16 mouse cellular contexts compared by ENCODE assay signal in genomic region chr12:102553705-102554275, GRCm38 (mm10). TPM values are rescaled to one million over a fixed set of nuclear protein-coding genes. Genes with fewer than 3 reads are reported as not detected.
DNase-seq lines count a peak whose midpoint lies in the region; ATAC-seq lines count a peak whose summit lies in the region.
"Had no signal": no experiment of that assay in that cellular context is flagged by ENCODE, and none has a peak within 500 bp of the region (broad histone marks: within the 10 kb centered on the region; RNA-seq: fewer than 3 reads in every experiment).

No protein-coding gene starts in this region.

- H3K27me3 ChIP-seq in forebrain, embryonic 12.5 days = peaks cover 29% of the 10 kb centered on the region
- H3K27me3 ChIP-seq in hindbrain, embryonic 14.5 days (ENCODE audit: control insufficient read depth, insufficient read depth, low read length) = no peaks in the 10 kb centered on the region
- 0 out of 2 replicates have a peak, but pooled peaks cover 7% of the 10 kb centered on the region for H3K27me3 ChIP-seq in neural tube, embryonic 12.5 days (replicated peaks)

- H3K9ac ChIP-seq in forebrain, embryonic 12.5 days = no peak overlapping the region
- H3K9ac ChIP-seq in hindbrain, embryonic 14.5 days = no peak overlapping the region
- H3K9ac ChIP-seq in neural tube, embryonic 12.5 days = no peak overlapping the region
- H3K9ac ChIP-seq: embryonic facial prominence, embryonic 15.5 days had no signal

- ATAC-seq in forebrain, embryonic 12.5 days (ENCODE audit: low FRiP score) = no peak
- no peak for ATAC-seq in hindbrain, embryonic 14.5 days (ENCODE audit: low FRiP score)
- 0 out of 2 replicates have a peak, but pooled peaks have one; percentile 3 for ATAC-seq in neural tube, embryonic 12.5 days (ENCODE audit: low FRiP score, low read depth)
- no peak for ATAC-seq in megakaryocyte-erythroid progenitor cell, adult 5-6 weeks (replicated peaks; ENCODE audit: low FRiP score, low TSS enrichment, poor library complexity, severe bottlenecking)

- H3K4me3 ChIP-seq in forebrain, embryonic 12.5 days (replicated peaks) = no peak overlapping the region
- H3K4me3 ChIP-seq in hindbrain, embryonic 14.5 days (replicated peaks; ENCODE audit: low read length) = peak overlapping the region; percentile 81; the same call in 1 of the 2 replicates
- peak overlapping the region; percentile 58; the same call in 1 of the 2 replicates for H3K4me3 ChIP-seq in neural tube, embryonic 12.5 days
- H3K4me3 ChIP-seq: gastrocnemius, adult 2 months; myocyte had no signal

- H3K27ac ChIP-seq in forebrain, embryonic 12.5 days = no peak overlapping the region
- no peak overlapping the region for H3K27ac ChIP-seq in hindbrain, embryonic 14.5 days
- no peak overlapping the region for H3K27ac ChIP-seq in neural tube, embryonic 12.5 days
- H3K27ac ChIP-seq: embryonic facial prominence, embryonic 15.5 days; gastrocnemius, adult 2 months had no signal

- H3K4me1 ChIP-seq in forebrain, embryonic 12.5 days = peaks cover 30% of the 10 kb centered on the region
- peaks cover 21% of the 10 kb centered on the region for H3K4me1 ChIP-seq in hindbrain, embryonic 14.5 days (replicated peaks; ENCODE audit: control insufficient read depth, insufficient read depth, low read length)
- peaks cover 20% of the 10 kb centered on the region for H3K4me1 ChIP-seq in neural tube, embryonic 12.5 days

- H3K9me3 ChIP-seq in forebrain, embryonic 12.5 days = no peaks in the 10 kb centered on the region
- H3K9me3 ChIP-seq in hindbrain, embryonic 14.5 days (ENCODE audit: control insufficient read depth, low read length) = no peaks in the 10 kb centered on the region
- no peaks in the 10 kb centered on the region for H3K9me3 ChIP-seq in neural tube, embryonic 12.5 days
- H3K9me3 ChIP-seq: embryonic facial prominence, embryonic 15.5 days had no signal

- DNase-seq in layer of hippocampus, adult 9-11 months = peak; percentile 36
- DNase-seq in layer of hippocampus, postnatal 14 days (ENCODE audit: low spot score in 2 of 2) = no peak
- DNase-seq in hindbrain, embryonic 14.5 days (ENCODE audit: low spot score) = no peak
- no peak for DNase-seq in spleen, postnatal 14 days (ENCODE audit: low spot score in 2 of 2)
- no peak for DNase-seq in thymus, postnatal 25 days
- DNase-seq: cerebellum, postnatal 25 days; gastrocnemius, adult 2 months; kidney, adult 2 months; liver; lung, postnatal 14 days; thymus, adult 18-20 months had no signal

- no peaks in the 10 kb centered on the region for H3K36me3 ChIP-seq in forebrain, embryonic 12.5 days (replicated peaks)
- 0 out of 2 replicates have a peak, but pooled peaks cover 4% of the 10 kb centered on the region for H3K36me3 ChIP-seq in hindbrain, embryonic 14.5 days (replicated peaks; ENCODE audit: control insufficient read depth, insufficient read depth)
- no peaks in the 10 kb centered on the region for H3K36me3 ChIP-seq in neural tube, embryonic 12.5 days
- H3K36me3 ChIP-seq: embryonic facial prominence, embryonic 15.5 days had no signal

- H3K4me2 ChIP-seq in forebrain, embryonic 12.5 days = peak overlapping the region; percentile 72; the same call in 1 of the 2 replicates
- peak overlapping the region; percentile 82 for H3K4me2 ChIP-seq in hindbrain, embryonic 14.5 days (replicated peaks)
- H3K4me2 ChIP-seq in neural tube, embryonic 12.5 days (replicated peaks) = peak overlapping the region; percentile 78

- 81% methylated on average over 14 of the region's 14 CpGs for WGBS in forebrain, embryonic 12.5 days
- 75% methylated on average over 14 of the region's 14 CpGs for WGBS in hindbrain, embryonic 14.5 days
- WGBS in neural tube, embryonic 12.5 days = 76% methylated on average over 14 of the region's 14 CpGs

RNA-seq across cellular contexts. Expression of gene Chga, which starts 1.0 kb away (rescaled TPM):
- total RNA-seq in layer of hippocampus, postnatal 14 days (2021) = 100 to 1,000 TPM; 151 to 154 TPM
- 38.4 and 41.2 TPM in 2 replicates for polyA plus RNA-seq in forebrain, embryonic 12.5 days (2016; fragmentation: Nextera tagmentation; extraction: Ambion mirVana)
- polyA plus RNA-seq in hindbrain, embryonic 14.5 days (2014; fragmentation: Nextera tagmentation; extraction: Ambion mirVana) = 109 and 123 TPM in 2 replicates
- 72.4 and 78.1 TPM in 2 replicates for polyA plus RNA-seq in neural tube, embryonic 12.5 days (2016; fragmentation: Nextera tagmentation; extraction: Ambion mirVana)
- not detected in 2 replicates for total RNA-seq in megakaryocyte-erythroid progenitor cell, adult 5-6 weeks (2014; fragmentation: Nextera tagmentation)
- not detected in 2 replicates for total RNA-seq in megakaryocyte-erythroid progenitor cell, adult 5-6 weeks (2017)
- total RNA-seq: gastrocnemius, adult 2 months had no signal
- polyA plus RNA-seq: myocyte had no signal
